Mouse (Mus musculus): ENCODE data around the gene Cd82. TPM values are rescaled to one million over a fixed set of nuclear protein-coding genes. Genes with fewer than 3 reads are reported as not detected.

Gene Cd82
- total and polyA plus RNA-seq, 3 experiments: 0.20 to 30.6 (median 1.5) TPM

DNA sequence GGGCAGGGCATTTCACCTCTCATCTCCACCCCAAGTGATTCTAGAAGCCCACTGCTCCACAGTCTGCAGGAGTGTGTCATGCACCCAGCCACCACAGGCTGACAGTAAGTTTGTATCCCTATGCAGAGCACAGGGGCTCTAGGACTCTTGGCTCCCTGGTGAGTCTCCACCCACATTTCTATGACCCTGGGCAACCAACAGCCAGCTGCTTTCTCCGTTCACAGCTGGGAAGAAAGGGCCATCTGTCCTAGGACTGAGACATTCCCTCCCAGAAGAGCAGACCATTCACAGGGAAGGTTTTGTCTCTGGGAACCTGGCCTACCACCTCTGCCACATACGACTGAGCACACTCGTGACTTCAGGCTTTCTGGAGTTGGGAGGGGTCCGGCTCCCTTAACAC, 37.1 kb downstream of the Cd82 start:
- H3K4me1 ChIP-seq (ENCODE audit: insufficient read depth, low read depth, low read length): no peaks in the 10 kb centered on the region
- H3K36me3 ChIP-seq (replicated peaks): no peaks in the 10 kb centered on the region
- ATAC-seq (ENCODE audit: extremely low read depth, insufficient number of reproducible peaks, low FRiP score, poor library complexity, severe bottlenecking) (no peak), DNase-seq (ENCODE audit: low spot score) (no peak)
- TF ChIP-seq GATA2 (IDR thresholded peaks at IDR 0.05; ENCODE audit: borderline replicate concordance, low read depth, low read length) (no peak), GATA1 (IDR thresholded peaks at IDR 0.05; ENCODE audit: borderline replicate concordance, low read length) (no peak), CTCF (IDR thresholded peaks at IDR 0.05; ENCODE audit: low read depth, low read length) (no peak), POLR2AphosphoS5 (IDR thresholded peaks at IDR 0.05; ENCODE audit: insufficient replicate concordance, low read depth, low read length) (no peak), TAL1 (conservative IDR thresholded peaks at IDR 0.05; ENCODE audit: low read depth, low read length) (no peak)
- peaks cover 25% of the 10 kb centered on the region for H3K27me3 ChIP-seq (ENCODE audit: insufficient read depth, low read length)
- H3K9me3 ChIP-seq (replicated peaks): no peaks in the 10 kb centered on the region
- no peak overlapping the region for H3K4me3 ChIP-seq (ENCODE audit: low read depth, low read length)

DNA sequence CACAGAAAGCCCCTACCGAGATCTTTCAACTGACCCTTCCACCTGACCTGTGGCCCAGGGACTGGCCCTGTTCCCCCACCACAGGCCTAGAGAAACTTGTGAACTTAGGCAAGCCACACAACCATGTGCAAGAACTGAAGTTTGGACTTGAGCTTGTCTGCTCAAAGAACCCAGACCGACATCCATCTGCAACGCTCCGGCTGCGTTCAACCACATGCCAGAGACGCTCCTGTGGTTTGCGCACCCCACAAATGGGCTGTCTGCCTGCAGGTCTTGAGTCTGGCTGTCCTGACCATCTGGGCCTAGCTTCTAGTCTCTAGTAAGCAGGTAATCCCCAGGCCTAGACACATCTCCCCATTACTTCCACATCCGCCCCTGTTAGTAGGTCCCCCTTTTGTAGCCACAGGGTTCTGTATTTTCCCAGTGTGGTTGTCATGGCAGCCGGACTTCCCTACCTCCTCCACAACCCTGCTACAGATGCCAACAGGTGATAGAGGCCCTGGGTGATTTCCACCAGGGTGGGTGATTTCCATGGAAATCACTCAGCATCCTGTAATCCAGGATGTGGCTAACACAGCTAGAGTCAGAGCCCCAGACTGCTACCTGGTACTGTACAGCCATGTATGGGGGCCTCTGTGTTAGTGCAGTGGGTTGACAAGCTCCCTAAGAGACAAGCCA, 38.5 kb downstream of the Cd82 start:
- no peak for ATAC-seq (ENCODE audit: extremely low read depth, insufficient number of reproducible peaks, low FRiP score, poor library complexity, severe bottlenecking)

DNA sequence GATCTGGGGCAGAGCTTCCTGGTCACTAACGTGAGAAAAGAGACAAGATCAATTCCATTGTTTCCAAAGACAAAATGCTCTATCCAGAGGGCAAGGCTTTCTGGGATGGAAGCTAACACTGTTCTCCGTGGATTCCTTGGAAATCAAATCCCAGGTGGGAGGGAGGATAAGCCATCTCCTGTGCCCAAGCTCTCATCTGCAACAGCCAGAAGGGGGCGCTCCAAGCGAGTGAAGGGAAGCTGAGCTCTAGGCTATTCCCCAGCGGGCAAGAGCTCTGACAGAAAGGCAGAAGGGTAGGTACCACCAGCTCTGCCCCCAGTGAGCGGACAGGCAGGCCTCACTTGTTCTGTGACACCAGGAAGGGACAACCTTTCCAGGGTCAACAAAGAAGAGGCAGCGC, 41.6 kb downstream of the Cd82 start:
- DNase-seq (ENCODE audit: low spot score): no peak
- Histone ChIP-seq H3K9me3 (replicated peaks) (no peaks in the 10 kb centered on the region), H3K4me3 (ENCODE audit: low read depth, low read length) (no peak overlapping the region), H3K4me1 (ENCODE audit: insufficient read depth, low read depth, low read length) (peaks cover 3% of the 10 kb centered on the region; the same call in 1 of the 2 replicates), H3K36me3 (replicated peaks) (no peaks in the 10 kb centered on the region), H3K27me3 (ENCODE audit: insufficient read depth, low read length) (peaks cover 28% of the 10 kb centered on the region)
- TF ChIP-seq GATA2 (IDR thresholded peaks at IDR 0.05; ENCODE audit: borderline replicate concordance, low read depth, low read length) (no peak), POLR2AphosphoS5 (IDR thresholded peaks at IDR 0.05; ENCODE audit: insufficient replicate concordance, low read depth, low read length) (no peak), GATA1 (IDR thresholded peaks at IDR 0.05; ENCODE audit: borderline replicate concordance, low read length) (no peak), CTCF (IDR thresholded peaks at IDR 0.05; ENCODE audit: low read depth, low read length) (peak; percentile 48; the same call in 1 of the 2 replicates)
- ATAC-seq (ENCODE audit: extremely low read depth, insufficient number of reproducible peaks, low FRiP score, poor library complexity, severe bottlenecking): no peak

More for the DNA sequence above, 38.5 kb downstream of the Cd82 start:
- H3K4me1 ChIP-seq (ENCODE audit: insufficient read depth, low read depth, low read length): no peaks in the 10 kb centered on the region
- TF ChIP-seq TAL1 (conservative IDR thresholded peaks at IDR 0.05; ENCODE audit: low read depth, low read length) (no peak), GATA2 (IDR thresholded peaks at IDR 0.05; ENCODE audit: borderline replicate concordance, low read depth, low read length) (no peak), GATA1 (IDR thresholded peaks at IDR 0.05; ENCODE audit: borderline replicate concordance, low read length) (no peak), POLR2AphosphoS5 (IDR thresholded peaks at IDR 0.05; ENCODE audit: insufficient replicate concordance, low read depth, low read length) (no peak), CTCF (IDR thresholded peaks at IDR 0.05; ENCODE audit: low read depth, low read length) (no peak)
- peaks cover 28% of the 10 kb centered on the region for H3K27me3 ChIP-seq (ENCODE audit: insufficient read depth, low read length)
- no peak for DNase-seq (ENCODE audit: low spot score)
- no peaks in the 10 kb centered on the region for H3K36me3 ChIP-seq (replicated peaks)
- H3K4me3 ChIP-seq (ENCODE audit: low read depth, low read length): no peak overlapping the region
- H3K9me3 ChIP-seq (replicated peaks): no peaks in the 10 kb centered on the region

DNA sequence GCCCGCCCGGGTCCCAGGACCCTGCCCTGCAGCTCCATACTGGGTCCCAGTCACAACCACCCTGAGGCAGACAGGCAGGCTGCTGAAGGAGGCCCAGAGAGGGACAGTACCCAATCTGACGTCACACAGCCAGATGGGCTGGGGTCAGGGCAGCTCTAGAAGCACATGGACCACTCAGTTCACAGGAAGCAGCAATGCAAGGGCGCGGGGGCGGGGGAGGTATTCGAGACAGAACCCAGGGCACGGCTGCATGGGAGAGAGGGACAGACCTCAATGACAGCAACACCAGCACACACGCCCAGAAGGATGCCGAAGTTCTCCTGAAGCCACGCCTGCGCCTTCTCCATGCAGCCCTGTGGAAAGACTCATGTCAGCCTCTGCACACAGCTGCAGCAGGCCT, 43.0 kb downstream of the Cd82 start:
- TF ChIP-seq GATA2 (IDR thresholded peaks at IDR 0.05; ENCODE audit: borderline replicate concordance, low read depth, low read length) (no peak), POLR2AphosphoS5 (IDR thresholded peaks at IDR 0.05; ENCODE audit: insufficient replicate concordance, low read depth, low read length) (no peak)
- H3K4me3 ChIP-seq (ENCODE audit: low read depth, low read length): no peak overlapping the region
- no peak for ATAC-seq (ENCODE audit: extremely low read depth, insufficient number of reproducible peaks, low FRiP score, poor library complexity, severe bottlenecking)
- DNase-seq (ENCODE audit: low spot score): no peak
- peaks cover 3% of the 10 kb centered on the region; the same call in 1 of the 2 replicates for H3K4me1 ChIP-seq (ENCODE audit: insufficient read depth, low read depth, low read length)
- H3K9me3 ChIP-seq (replicated peaks): no peaks in the 10 kb centered on the region
- peaks cover 35% of the 10 kb centered on the region for H3K27me3 ChIP-seq (ENCODE audit: insufficient read depth, low read length)
- H3K36me3 ChIP-seq (replicated peaks): no peaks in the 10 kb centered on the region

DNA sequence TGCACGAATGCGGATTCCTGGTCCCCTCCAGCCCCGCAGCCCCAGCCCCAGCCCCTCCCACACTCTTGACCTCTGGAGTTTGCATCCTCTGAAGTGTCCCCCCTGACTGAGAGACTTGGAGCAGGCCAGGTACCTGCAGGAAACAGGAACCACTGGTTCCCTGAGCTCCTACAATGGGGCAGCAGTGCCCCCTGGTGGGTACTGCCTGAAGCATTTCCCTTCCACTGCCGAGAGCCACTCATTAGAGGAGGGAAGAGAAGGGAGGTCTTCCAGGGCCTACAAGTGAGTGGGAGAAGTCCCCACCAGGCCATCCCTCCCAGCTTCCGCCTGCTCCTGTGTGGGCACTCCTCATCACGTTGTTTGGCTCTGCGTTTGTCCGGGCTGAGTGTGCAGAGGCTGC, 44.5 kb downstream of the Cd82 start:
- ATAC-seq (ENCODE audit: extremely low read depth, insufficient number of reproducible peaks, low FRiP score, poor library complexity, severe bottlenecking): no peak
- Histone ChIP-seq H3K4me1 (ENCODE audit: insufficient read depth, low read depth, low read length) (peaks cover 3% of the 10 kb centered on the region; the same call in 1 of the 2 replicates), H3K4me3 (ENCODE audit: low read depth, low read length) (no peak overlapping the region), H3K36me3 (replicated peaks) (no peaks in the 10 kb centered on the region), H3K27me3 (ENCODE audit: insufficient read depth, low read length) (peaks cover 38% of the 10 kb centered on the region), H3K9me3 (replicated peaks) (no peaks in the 10 kb centered on the region)
- TF ChIP-seq CTCF (IDR thresholded peaks at IDR 0.05; ENCODE audit: low read depth, low read length) (peak; percentile 50), TAL1 (conservative IDR thresholded peaks at IDR 0.05; ENCODE audit: low read depth, low read length) (no peak)
- peak; percentile 47 for DNase-seq (ENCODE audit: low spot score)

DNA sequence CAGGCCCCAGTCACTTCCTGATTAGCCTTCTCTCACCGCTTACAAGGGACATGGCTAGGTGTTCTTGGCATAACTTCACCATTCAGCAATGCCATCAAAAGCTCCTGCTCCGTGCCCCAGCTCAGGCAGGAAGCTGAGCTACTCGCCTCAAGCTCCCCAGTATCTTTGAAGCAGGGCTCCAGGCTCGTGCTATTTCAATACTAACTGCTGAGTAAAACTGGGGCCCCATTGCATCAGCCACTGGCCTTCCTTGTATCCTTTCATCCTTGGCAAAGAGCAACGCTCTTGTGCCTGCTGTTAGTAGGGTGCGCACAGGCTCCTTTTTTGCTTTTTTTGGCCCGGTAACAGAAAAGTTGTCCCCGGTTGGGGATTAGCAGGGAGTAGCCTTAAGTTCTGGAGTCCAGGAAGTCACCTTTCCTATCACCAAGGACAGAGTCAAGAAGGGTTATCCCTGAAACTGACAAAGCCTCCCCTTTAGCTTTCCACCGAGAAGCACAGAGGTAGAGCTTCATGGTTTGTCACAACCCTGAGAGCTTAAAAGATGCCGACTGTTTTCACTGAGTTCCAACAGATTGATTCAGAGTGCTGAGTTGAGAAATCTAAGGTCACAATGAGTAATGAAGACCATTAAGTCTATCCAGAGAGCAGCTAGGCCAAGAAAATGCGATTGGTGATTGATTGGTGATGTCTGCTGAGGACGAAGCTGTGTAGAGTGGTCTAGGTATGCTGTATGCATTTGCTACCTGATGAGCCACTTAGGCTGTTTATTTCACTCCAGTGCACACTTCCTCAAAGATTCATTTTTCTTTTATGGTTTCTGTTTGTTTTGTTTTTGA, 45.8 kb downstream of the Cd82 start:
- TF ChIP-seq GATA1 (IDR thresholded peaks at IDR 0.05; ENCODE audit: borderline replicate concordance, low read length): no peak
- TF ChIP-seq TAL1 (conservative IDR thresholded peaks at IDR 0.05; ENCODE audit: low read depth, low read length): no peak
- no peak for TF ChIP-seq CTCF (IDR thresholded peaks at IDR 0.05; ENCODE audit: low read depth, low read length)
- no peak for TF ChIP-seq POLR2AphosphoS5 (IDR thresholded peaks at IDR 0.05; ENCODE audit: insufficient replicate concordance, low read depth, low read length)
- no peak for TF ChIP-seq GATA2 (IDR thresholded peaks at IDR 0.05; ENCODE audit: borderline replicate concordance, low read depth, low read length)
- ATAC-seq (ENCODE audit: extremely low read depth, insufficient number of reproducible peaks, low FRiP score, poor library complexity, severe bottlenecking): no peak
- no peaks in the 10 kb centered on the region for H3K9me3 ChIP-seq (replicated peaks)
- H3K27me3 ChIP-seq (ENCODE audit: insufficient read depth, low read length): peaks cover 39% of the 10 kb centered on the region
- DNase-seq (ENCODE audit: low spot score): no peak
- no peaks in the 10 kb centered on the region for H3K36me3 ChIP-seq (replicated peaks)
- peaks cover 3% of the 10 kb centered on the region; the same call in 1 of the 2 replicates for H3K4me1 ChIP-seq (ENCODE audit: insufficient read depth, low read depth, low read length)
- H3K4me3 ChIP-seq (ENCODE audit: low read depth, low read length): no peak overlapping the region
